Mouse (Mus musculus) lung, postnatal 4 days (tissue): ENCODE results near the gene Slc12a8.

ENCODE experiments used
- DNase-seq, 2 experiments: peaks; one replicate each; pipeline ENCODE4 v3.0.0; 2021

The Slc12a8 gene

DNA sequence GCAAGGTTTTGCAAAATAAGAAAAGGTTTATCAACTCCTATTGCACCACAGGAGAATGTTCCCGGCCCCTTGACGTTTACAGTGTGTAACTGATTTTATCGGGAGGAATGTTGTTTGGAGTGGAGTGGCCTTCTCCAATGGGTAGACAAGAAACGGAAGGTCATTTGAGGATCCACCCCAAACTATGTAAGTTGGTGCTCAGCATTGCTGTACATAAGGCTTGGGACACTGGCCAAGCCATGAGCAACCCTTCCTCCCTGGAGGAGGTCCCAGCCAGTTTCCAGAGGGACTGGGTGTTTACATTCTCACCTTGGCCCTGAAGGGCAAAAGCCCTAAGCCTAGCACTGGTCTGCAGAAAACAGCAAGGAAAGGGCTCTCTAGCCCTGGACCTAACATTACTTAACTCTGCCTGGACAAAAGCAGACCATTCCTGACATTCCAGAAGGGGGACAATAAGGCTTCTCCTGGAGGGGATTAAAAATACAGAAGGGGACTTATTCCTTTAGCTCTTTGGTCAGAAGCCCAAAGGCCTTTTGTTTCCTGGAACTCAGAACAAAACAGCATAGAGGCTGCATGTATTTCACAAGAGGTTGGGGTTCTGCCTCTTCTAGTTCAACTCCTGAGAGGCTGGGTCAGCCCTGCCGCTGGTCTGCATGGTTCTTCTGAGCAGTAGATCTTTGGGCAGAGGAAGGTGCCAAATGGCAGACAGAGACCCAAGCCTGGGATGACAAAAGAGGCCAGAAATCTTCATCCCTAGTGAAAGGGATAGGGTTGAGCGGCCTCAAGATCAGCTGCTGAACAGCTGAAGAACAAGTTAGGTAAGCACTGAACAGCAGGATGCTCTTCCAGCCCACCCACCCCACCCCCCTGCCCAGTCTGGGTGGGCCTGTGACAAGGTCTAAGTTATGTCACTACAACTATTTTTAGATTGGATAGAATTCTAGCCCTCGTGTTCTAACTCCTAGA, 159.5 kb downstream of the Slc12a8 start:
- DNase-seq: peak; percentile 79 to 91

DNA sequence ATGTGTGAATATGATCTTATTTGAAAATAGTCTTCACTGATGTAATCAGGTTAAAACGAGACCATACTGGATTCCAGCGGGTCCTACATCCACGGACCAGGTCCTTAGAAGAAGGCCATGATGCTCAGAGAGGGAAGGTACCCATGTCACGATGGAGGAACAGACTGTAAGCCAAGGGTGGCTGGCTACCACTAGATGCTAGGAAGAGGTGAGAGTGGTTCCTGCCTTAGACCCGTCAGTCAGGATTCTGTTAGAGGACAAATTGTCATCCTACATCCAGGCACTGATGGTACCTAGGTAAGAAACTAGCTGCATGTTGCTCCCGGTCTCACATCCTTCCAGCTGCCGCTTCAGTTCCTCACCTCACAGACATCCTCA, 160.2 kb downstream of the Slc12a8 start:
- no peak for DNase-seq

DNA sequence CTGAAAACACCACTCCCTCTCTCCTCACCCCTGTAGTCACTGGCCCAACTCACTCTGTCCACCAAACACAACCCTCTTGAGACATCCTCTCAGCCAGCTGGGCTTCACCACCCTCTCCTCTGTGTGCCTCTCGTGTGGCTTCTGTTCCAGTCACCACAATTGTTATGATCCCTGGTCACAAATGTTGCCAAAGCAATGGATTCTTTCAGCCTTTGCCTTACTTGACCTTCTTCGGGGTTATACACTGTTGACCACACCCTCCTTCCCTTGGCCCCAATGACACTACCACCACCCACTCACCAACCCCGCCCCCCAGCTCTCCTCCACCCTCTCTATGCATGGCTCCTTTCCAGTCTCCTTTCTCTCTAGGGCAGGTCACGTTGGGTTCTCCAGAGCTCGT, 160.8 kb downstream of the Slc12a8 start:
- peak; percentile 37 to 56 for DNase-seq

DNA sequence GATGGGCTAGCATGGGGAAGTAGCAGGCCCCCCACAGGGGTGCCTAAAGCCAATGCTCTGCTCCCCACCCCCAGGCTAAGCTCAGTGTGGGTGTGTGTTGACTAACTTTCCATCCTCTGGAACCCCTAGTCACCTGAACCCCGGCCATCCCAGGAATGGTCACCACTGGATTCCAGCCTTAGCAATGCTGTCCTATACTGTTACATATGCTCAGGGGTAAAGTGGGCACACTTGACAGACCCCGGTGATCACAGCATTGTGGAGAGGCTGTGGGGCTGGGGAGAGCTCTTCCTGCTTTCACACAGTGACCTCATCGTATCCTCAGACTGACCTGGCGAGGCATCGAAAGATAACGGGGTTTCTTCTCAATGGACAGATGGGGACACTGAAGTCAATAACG, 163.1 kb downstream of the Slc12a8 start:
- peak in 1 of 2 experiments; percentile 9 for DNase-seq

DNA sequence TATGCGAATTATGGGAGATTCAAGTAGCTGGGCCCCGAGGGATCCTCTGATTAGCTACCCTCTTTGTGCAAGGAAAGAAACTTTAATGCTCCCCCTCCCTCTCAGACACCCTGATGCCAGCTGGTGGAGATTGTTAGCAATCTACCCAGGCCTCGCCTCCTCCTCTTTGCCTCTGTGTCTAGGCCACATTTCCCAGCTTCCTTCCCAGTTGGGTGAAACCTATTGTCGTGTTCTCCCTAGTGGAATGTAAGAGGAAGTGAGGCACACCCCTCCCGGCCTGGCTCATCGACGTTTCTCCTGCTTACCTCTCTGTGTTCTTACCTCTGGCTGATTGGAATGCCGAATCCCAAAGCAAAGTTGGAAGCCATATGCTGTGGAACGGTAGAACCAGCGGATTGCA, 163.7 kb downstream of the Slc12a8 start:
- DNase-seq: peak; percentile 65 to 72

DNA sequence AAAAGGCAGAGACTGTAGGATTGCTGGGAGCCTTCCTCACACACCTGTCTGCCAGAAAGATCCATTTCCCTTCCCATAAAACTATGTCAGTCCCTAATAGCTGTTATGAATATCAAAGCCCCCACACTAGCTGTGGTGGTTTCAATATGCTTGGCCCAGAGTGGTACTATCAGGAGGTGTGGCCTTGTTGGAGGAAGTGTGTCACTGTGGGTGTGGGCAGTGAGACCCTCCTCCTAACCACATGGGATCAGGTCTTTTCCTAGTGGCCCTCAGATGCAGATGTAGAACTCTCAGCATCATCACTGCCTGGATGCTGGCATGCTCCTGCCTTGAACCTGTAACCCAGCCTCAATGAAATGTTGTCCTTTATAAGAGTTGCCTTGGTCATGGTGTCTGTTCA, 164.5 kb downstream of the Slc12a8 start:
- no peak for DNase-seq

DNA sequence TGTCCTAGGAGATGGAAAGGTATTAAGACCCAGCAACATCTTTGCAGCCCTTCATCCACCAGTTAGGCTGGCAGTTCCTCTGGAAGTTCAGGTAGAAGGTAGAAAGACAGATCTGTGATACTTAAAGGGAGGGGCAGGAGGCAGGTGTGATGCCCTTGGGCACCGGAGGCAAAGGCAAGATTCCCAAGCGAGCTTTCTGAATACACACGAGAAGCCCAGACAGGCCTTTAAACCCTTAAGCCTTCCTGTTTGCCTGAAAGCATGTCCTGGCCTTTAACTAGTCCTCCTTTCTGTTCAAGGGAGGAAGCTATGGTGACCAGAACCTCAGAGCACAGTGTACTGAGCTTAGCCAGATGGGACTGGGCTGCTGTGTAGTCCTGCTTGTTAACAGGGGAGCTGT, 165.5 kb downstream of the Slc12a8 start:
- DNase-seq: no peak

DNA sequence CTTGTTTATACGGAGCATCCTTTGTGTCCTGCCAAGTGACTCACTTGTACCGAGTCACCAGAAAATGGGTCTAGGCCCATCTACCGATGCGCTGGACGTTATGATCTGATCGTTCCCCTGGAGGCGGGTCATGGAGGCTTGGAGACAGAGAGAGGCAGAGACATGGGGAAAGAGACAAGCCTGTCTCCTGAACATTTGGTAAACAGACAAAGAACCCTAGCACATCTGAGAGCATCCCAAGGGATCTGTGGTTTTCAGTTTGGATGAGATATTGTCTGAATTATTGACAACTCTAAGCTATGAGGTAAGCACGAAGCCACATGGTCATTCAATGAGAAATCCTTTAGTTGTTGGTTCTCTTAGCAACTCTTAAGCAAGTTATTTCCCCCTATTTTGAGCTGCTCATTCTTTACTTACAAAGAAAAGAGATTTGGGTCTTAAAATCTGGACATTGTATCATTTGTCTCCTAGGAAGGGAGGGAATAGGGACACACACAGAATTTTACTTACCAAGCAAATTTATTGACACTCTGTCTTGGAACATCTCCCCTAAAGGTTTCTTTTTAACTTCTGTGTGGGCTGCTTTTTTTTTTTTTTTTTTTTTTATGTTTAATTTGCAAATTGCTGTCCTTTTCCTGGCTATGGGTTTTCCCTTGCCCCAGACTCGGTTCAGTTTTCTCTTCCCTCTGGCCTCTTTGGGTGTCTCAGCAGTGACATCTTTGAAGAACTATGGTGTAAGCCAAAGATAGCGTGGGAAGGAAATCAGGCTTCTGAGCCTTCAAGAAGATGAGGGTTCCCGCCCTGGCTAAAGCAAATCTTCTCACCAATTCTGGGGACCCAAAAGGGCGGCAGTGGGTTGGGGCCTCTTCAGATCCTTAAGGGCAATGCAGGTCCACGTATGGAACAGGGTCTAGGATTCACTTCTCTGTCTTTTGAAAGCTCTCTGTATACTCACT, 166.4 kb downstream of the Slc12a8 start:
- peak in 1 of 2 experiments; percentile 28 for DNase-seq

DNA sequence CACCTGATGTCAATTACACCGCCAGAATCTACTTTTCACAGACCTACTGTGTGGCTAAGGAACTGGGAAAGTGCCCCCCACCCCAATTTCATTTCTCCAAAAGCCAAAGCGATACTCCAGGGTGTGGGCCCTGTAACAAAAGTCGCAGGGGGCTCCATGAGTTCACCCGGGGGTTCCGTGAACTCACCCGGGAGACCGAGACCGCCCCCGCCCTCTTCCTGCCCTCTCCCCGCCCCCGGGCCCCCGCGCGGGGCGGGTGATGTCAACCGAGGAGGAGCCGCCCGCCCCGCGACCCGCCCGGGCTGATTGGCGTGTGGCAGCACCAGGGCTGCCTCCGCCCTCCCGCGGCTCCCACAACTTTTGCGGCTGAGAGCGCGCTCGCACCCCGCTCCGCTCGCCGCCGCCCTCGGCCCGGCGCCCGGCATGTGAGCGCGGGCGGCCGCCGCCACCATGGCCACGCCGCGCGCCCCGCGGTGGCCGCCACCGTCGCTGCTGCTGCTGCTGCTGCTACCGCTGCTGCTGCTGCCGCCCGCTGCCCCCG, 167.1 kb downstream of the Slc12a8 start, which contains the start of gene Heg1:
Gene Heg1 (plus strand): TSS at position 209 of the 541 bp plus-strand sequence.
- peak; percentile 88 to 94 for DNase-seq

DNA sequence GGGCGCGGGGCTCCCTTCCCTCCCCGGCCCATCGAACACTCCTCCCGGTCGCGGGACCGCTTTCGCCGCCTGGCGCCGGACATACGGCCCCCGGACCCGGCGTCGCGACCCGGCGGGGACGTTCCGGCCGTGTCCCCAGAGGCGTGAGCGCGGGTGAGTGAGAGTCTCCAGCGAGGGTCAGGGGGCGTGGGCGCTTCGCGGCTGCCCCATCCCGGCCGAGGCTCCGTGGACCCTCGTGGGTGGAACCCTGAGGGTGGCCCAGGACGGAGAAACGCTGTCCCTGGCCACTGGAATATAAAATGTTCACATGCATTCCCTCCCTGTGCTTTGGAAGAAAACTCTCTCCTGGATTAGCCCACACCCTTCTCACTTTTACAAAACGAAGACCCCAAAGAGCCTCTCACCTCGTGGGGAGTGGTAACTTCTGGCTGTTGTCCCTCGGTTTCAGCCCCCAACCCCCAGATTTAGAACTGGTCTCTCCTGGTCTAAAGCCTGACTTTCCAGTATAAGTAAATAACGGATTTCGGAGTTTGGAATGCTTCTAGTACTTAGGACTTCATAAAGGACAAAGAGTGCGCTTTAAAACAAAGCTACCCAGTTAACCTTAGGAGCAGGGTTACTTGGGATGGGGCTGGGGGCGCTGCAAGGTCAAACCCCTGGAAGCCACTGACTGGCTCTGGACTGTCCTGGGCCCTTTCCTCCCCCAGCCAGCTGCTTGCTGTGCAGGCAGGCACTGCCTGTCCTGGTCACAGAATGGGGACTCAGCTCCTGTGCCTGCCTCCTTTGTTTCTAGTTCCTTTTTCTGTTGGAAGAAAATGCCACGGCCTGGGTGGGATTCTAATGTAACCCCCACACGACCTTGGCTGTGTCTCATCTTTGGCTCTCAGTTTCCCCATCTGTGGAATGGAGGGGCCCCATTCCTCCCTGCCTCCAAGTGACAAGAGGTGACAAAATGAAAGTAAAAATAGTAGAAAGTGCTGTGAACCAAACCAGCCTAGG, 167.9 kb downstream of the Slc12a8 start:
- peak; percentile 43 to 49 for DNase-seq

DNA sequence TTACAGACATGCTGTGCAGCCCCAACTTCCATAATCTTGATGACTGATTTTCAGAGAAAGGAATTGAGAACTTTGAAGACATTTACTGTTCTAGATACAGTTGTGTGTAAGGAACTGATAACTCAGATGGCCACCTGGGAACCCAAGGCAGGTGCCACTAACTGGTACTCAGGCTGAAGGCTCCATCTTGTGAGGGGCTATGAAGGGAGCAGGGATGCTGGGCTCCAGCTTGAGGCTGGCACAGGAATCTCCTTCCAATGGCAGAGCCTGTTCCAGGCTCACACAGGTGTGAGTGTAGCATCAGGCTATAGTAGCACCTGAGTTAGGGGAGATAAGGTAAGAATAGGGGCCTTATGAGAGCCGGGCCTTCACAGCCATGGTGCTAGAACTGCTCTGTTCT, 168.9 kb downstream of the Slc12a8 start:
- no peak for DNase-seq

DNA sequence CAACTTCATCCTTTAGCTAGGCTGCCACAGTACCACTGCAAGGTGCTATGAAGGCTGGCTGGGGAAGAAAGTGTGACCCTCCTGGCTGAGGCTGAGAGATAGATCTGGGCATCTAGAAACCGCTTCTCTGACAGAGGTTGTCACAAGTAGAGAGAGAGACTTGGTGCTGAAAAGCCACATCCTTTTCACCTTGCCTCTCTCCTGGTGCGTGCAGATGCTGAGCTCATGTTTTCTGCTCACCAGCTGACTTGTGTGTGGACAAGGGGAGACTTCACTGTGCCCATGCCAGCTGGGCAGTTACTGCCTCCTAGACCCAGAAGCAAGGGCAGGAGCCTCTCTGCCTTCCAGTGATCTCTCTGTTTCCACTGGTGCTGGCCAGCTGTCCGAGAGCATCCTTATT, 170.6 kb downstream of the Slc12a8 start:
- no peak for DNase-seq

DNA sequence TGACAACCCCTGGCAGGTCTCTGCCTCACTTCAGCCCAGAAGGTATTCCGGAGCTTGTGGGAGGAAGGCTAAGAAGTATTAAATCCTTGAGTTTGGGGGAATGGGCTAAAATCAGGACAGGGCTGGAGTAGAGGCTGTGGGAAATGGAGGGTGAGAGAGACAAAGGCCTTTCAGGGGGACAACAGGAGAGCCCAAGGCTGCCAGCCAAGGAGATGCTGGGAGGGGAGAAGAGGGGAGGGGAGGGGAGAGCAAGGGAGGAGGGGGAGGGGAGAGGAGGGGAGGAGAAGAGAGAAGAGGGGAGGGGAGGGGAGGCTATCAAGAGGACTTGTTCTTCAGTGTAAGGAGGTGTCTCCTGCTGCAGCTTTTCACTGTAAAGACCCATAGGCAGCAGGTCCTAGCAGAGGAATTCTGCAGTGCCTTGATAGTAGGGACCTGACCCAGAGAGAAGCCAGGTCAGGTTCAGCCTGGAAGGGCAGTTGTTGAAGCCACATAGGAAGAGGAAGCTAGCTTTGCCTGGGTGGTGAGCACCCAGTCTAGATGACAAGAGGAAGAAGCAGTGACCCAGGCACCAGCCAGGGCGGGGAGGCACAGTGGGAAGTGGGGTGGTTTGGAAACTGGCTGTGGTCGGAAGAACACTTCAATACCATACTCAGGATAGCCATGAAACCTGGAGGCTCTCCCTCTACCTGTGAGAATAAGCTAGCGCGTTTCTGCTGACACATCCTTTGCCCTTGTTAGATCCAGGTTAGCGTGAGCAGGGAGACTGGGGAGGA, 174.0 kb downstream of the Slc12a8 start:
- DNase-seq: peak; percentile 50 to 52

DNA sequence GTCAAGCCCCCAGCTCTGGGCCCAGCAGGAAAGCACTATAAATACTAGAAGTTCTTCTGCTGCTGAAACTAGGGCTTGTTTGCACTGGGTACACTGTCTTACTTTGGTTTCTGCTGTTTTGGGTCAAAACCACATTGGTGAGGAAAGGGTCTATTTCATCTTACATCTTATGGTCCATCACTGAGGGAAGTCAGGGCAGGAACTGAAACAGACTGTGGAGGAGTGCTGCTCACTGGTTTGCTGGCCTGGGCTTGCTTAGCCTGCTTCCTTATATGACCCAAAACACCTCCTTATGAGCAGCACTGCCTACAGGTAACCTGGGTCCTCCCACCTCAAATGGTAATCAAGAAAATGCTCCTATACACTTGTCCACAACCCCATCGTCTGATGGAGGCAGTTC, 176.4 kb downstream of the Slc12a8 start:
- no peak for DNase-seq

DNA sequence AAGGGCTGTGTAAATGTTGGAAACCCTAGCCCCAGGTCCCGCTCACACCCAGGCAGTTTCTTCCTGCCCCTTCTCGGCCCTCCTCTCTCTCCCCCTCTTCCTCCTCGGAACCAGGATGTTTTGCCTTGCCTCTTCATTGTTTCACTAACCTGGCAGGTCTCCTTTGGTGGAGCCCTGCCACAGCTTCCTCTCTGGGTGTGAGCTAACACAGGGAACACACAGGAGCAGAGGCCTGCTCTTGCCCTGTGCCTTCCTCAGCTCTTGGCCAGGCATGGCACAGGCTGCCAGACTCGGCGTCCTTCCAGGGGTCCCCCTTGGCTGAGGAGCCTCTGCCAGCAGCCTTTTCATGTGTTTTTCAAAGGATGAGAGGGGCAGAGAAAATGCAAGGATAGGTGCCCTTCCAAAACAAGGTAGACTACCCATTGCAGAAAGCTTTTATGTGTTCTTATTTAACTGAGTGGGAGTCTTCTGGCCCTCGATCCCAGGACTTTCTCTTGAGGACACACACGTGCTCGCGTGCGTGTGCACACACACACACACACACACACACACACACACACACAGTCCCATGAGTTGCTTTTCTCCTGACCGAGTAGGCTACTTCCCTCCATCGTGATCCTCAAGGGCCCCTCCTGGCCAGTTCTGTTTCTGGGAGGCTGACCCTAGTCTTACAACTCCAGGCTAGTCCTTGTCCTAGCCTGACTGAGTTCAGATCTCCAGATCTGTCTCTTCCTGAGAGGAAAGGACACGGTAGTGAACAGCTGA, 179.9 kb downstream of the Slc12a8 start:
- DNase-seq: peak; percentile 51 to 77

DNA sequence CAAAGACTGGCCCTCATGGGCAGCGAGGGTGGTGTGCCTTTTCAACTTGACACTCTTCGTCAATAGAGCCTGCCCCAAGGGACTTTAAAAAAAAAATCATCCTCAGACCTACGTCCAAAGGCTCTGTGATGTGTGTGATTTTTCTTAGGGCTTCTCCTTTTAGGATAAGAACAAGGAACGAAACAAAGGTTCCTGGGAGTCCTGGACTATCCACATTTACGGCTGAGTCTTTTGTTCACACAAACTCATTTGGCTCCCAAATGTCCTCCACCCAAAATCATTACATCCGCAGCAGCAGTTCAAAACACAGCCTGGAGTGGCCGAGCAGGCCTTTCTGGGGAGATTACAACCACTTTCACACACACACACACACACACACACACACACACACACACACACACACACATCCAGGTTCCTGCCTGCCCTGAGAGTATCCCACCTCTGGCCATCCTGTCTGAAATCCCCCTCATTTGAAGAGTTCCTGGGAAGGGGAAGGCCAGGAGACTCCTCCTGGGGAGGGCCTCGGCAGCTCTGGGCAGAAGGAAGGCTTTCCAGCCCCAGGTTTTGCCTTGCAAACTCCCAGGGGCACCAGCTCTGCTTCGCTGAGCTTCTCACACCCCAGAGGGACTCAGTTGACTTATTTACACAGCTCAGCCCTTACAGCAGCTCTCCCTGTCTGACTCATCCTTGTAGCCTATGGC, 180.6 kb downstream of the Slc12a8 start:
- no peak for DNase-seq

DNA sequence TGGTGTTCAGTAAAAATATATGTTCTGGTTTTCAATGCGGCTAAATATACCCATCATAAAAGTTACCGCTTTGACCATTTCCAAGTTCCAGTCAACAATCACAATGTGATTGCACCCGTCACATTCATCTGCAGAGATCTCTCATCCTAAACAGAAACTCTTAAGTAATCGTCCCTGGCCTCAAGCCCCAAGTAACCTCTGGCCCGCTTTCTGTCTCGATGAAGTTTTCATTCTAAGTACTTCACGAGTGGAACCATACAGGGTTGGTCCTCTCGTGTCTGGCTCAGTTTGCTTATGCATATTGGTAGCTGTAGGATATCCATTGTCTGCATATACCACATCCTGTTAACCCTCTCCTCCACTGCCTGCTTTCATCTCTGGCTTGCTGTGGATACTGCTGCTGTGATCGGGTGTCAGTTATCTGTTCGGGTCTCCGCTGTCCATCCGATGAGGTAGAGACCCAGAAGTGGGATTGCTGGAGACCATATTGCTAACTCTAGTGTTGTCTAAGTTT, 181.2 kb downstream of the Slc12a8 start:
- DNase-seq: peak in 1 of 2 experiments; percentile 24

DNA sequence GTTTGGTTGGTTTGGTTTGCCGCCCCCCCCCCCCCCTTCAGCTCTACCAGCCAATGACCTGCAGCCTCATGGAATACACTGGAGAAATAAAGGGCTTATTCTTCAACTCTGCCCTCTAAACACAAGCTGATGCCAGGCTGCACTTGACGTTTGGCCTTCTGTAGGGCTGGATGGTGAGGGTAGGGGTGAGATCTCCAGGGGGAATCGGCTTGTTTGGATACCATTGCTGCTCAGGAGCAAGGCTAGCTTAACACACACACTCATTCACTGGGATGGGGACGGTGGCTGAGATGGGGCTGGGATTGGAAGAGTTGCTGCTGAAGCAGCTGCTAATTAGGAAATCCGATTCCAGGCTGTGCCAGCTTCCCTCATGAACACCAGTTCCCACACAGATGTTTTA, 183.5 kb downstream of the Slc12a8 start:
- DNase-seq: no peak

DNA sequence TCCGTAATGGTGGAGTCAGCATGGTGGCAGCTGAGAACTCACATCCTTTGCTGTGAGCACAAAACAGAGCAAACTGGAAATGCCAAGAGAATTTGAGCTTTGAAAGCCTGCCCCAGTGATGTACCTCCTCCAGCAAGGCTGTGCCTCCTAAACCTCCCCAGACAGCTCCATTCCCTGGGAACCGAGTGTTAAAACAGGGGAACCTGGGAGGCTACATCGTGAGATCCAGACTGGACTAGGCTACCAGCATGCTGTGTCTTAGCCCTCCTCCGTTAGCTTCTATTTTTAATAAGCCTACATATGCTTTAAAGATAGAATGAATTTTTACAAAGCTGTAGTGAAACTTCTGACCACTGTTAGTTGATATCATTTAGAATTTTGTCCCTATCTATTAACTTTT, 184.7 kb downstream of the Slc12a8 start:
- no peak for DNase-seq
